Mouse (Mus musculus) hindbrain, embryonic 13.5 days (tissue): ENCODE measurements around the gene Dnaja3. TPM values are rescaled to one million over a fixed set of nuclear protein-coding genes. Genes with fewer than 3 reads are reported as not detected.

Source experiments
- ATAC-seq: fragments of 200-750 bp; cut with Nextera tagmentation; 2 replicates; pipeline ENCODE4 v1.8.0; 2017; ENCODE audit warnings: moderate TSS enrichment; ENCODE audit not compliant: low FRiP score
- H3K27ac ChIP-seq: fragments of 300-500 bp; sonication (generic); 2 replicates; pipeline ENCODE4 v1.5.1; 2015; ENCODE audit warnings: inconsistent platforms, mild to moderate bottlenecking, moderate library complexity
- H3K27me3 ChIP-seq: fragments of 300-500 bp; sonication (generic); 2 replicates; pipeline ENCODE4 v1.6.1; 2015; ENCODE audit warnings: mild to moderate bottlenecking, inconsistent platforms
- H3K36me3 ChIP-seq: fragments of 300-500 bp; sonication (generic); 2 replicates; pipeline ENCODE4 v1.6.1; 2015; ENCODE audit warnings: mild to moderate bottlenecking, inconsistent platforms
- H3K4me1 ChIP-seq: fragments of 300-500 bp; sonication (generic); replicated peaks from 2 replicates; pipeline ENCODE4 v1.6.1; 2015; ENCODE audit warnings: inconsistent platforms
- H3K4me2 ChIP-seq: fragments of 300-500 bp; sonication (generic); 2 replicates; pipeline ENCODE4 v1.6.1; 2015; ENCODE audit warnings: inconsistent platforms, mild to moderate bottlenecking, moderate library complexity
- H3K4me3 ChIP-seq: fragments of 300-500 bp; sonication (generic); 2 replicates; pipeline ENCODE4 v1.5.1; 2015; ENCODE audit warnings: mild to moderate bottlenecking, inconsistent platforms
- H3K9ac ChIP-seq: fragments of 300-500 bp; sonication (generic); 2 replicates; pipeline ENCODE4 v1.6.1; 2015; ENCODE audit warnings: mild to moderate bottlenecking, inconsistent platforms
- H3K9me3 ChIP-seq: fragments of 300-500 bp; sonication (generic); 2 replicates; pipeline ENCODE4 v1.6.1; 2016; ENCODE audit warnings: inconsistent platforms
- WGBS: fragments of 180-500 bp; shearing (Covaris S2); methylation state at CpG from one replicate; pipeline ENCODE4 v1.1.7; 2015; 5-methylcytosine and 5-hydroxymethylcytosine counted together
- polyA plus RNA-seq: library from polyadenylated mRNA; unstranded; fragments of >200 nt; fragmentation: Nextera tagmentation; extraction: Ambion mirVana; gene quantifications from 2 replicates; pipeline ENCODE4 v1.2.1, GENCODE M21; 2015

Gene Dnaja3
- polyA plus RNA-seq, 1 experiment from 2014 or later, result 54.8 TPM

GRCm38 (mm10) chr16:4611193-4611592 lies 28.6 kb upstream of the Dnaja3 start:
- ATAC-seq, result no peak
- Histone ChIP-seq H3K4me3 (no peak overlapping the region), H3K9me3 (no peaks in the 10 kb centered on the region), H3K36me3 (peaks cover 67% of the 10 kb centered on the region), H3K9ac (no peak overlapping the region), H3K27me3 (no peaks in the 10 kb centered on the region), H3K4me2 (no peak overlapping the region), H3K27ac (no peak overlapping the region), H3K4me1 (peaks cover 20% of the 10 kb centered on the region)
- WGBS, result 92% methylated on average over 5 of the region's 5 CpGs

- H3K36me3 ChIP-seq, result peaks cover 71% of the 10 kb centered on the region
- 88% methylated on average over 7 of the region's 7 CpGs for WGBS
Observed at GRCm38 (mm10) chr16:4611676-4612075, 28.1 kb upstream of the Dnaja3 start.

GRCm38 (mm10) chr16:4613736-4614135 lies 26.1 kb upstream of the Dnaja3 start:
- Histone ChIP-seq H3K36me3 (peaks cover 82% of the 10 kb centered on the region), H3K9me3 (no peaks in the 10 kb centered on the region), H3K27ac (no peak overlapping the region), H3K27me3 (no peaks in the 10 kb centered on the region), H3K4me1 (no peaks in the 10 kb centered on the region), H3K4me2 (no peak overlapping the region), H3K4me3 (no peak overlapping the region), H3K9ac (no peak overlapping the region)
- 94% methylated on average over 9 of the region's 9 CpGs for WGBS
- 0 out of 2 replicates have a peak, but pooled peaks have one; percentile 28 for ATAC-seq

More at GRCm38 (mm10) chr16:4611676-4612075, 28.1 kb upstream of the Dnaja3 start:
- Histone ChIP-seq H3K4me1 (peaks cover 16% of the 10 kb centered on the region), H3K27me3 (no peaks in the 10 kb centered on the region), H3K4me3 (no peak overlapping the region), H3K9me3 (no peaks in the 10 kb centered on the region), H3K4me2 (no peak overlapping the region), H3K27ac (no peak overlapping the region), H3K9ac (no peak overlapping the region)
- no peak for ATAC-seq

- no peaks in the 10 kb centered on the region for H3K4me1 ChIP-seq
- H3K4me2 ChIP-seq, result no peak overlapping the region
- no peak overlapping the region for H3K27ac ChIP-seq
- ATAC-seq, result no peak
- 97% methylated on average over 3 of the region's 3 CpGs for WGBS
- peaks cover 82% of the 10 kb centered on the region for H3K36me3 ChIP-seq
- no peak overlapping the region for H3K9ac ChIP-seq
- H3K27me3 ChIP-seq, result no peaks in the 10 kb centered on the region
- H3K9me3 ChIP-seq, result no peaks in the 10 kb centered on the region
- H3K4me3 ChIP-seq, result no peak overlapping the region
Observed at GRCm38 (mm10) chr16:4614639-4615038, 25.1 kb upstream of the Dnaja3 start.

- peaks cover 76% of the 10 kb centered on the region for H3K36me3 ChIP-seq
- H3K9ac ChIP-seq, result no peak overlapping the region
- H3K27me3 ChIP-seq, result no peaks in the 10 kb centered on the region
- H3K4me2 ChIP-seq, result no peak overlapping the region
- H3K4me3 ChIP-seq, result no peak overlapping the region
- H3K27ac ChIP-seq, result no peak overlapping the region
- no peak for ATAC-seq
- no peaks in the 10 kb centered on the region for H3K4me1 ChIP-seq
- no peaks in the 10 kb centered on the region for H3K9me3 ChIP-seq
- WGBS, result 96% methylated on average over 1 of the region's 1 CpGs
Observed at GRCm38 (mm10) chr16:4615297-4615696, 24.5 kb upstream of the Dnaja3 start.

- Histone ChIP-seq H3K4me3 (no peak overlapping the region), H3K4me1 (peaks cover 4% of the 10 kb centered on the region), H3K9ac (no peak overlapping the region), H3K27me3 (no peaks in the 10 kb centered on the region), H3K4me2 (no peak overlapping the region), H3K27ac (no peak overlapping the region), H3K36me3 (peaks cover 62% of the 10 kb centered on the region), H3K9me3 (no peaks in the 10 kb centered on the region)
- 93% methylated on average over 4 of the region's 4 CpGs for WGBS
- ATAC-seq, result no peak
Observed at GRCm38 (mm10) chr16:4616829-4617228, 23.0 kb upstream of the Dnaja3 start.

- WGBS, result 19% methylated on average over 9 of the region's 9 CpGs
- H3K9me3 ChIP-seq, result no peaks in the 10 kb centered on the region
- H3K27ac ChIP-seq, result peak overlapping the region; percentile 91
- ATAC-seq, result no peak
- no peaks in the 10 kb centered on the region for H3K27me3 ChIP-seq
- H3K4me1 ChIP-seq, result peaks cover 33% of the 10 kb centered on the region
- H3K4me3 ChIP-seq, result peak overlapping the region; percentile 78
- peaks cover 27% of the 10 kb centered on the region for H3K36me3 ChIP-seq
- H3K4me2 ChIP-seq, result peak overlapping the region; percentile 82
- peak overlapping the region; percentile 93 for H3K9ac ChIP-seq
Observed at GRCm38 (mm10) chr16:4624074-4624473, 15.7 kb upstream of the Dnaja3 start.

- under 1% methylated on average over 56 of the region's 56 CpGs for WGBS
- Histone ChIP-seq H3K36me3 (peaks cover 25% of the 10 kb centered on the region; the same call in 1 of the 2 replicates), H3K4me2 (peak within 1 kb of the TSS; percentile 82), H3K4me1 (peaks cover 33% of the 10 kb centered on the region), H3K9me3 (no peaks in the 10 kb centered on the region), H3K4me3 (peak within 1 kb of the TSS; percentile 78), H3K27ac (peak within 1 kb of the TSS; percentile 91), H3K27me3 (no peaks in the 10 kb centered on the region), H3K9ac (peak within 1 kb of the TSS; percentile 93)
- ATAC-seq, result peak; percentile 87
Observed at GRCm38 (mm10) chr16:4624481-4625110, 15.2 kb upstream of the Dnaja3 start, which contains the start of gene Pam16. Gene Pam16, minus strand, starts transcription at chr16:4624988.

- peaks cover 46% of the 10 kb centered on the region for H3K36me3 ChIP-seq
- H3K4me1 ChIP-seq, result peaks cover 27% of the 10 kb centered on the region
- H3K9me3 ChIP-seq, result no peaks in the 10 kb centered on the region
- no peak overlapping the region for H3K27ac ChIP-seq
- ATAC-seq, result no peak
- H3K4me3 ChIP-seq, result no peak overlapping the region
- no peak overlapping the region for H3K4me2 ChIP-seq
- H3K9ac ChIP-seq, result no peak overlapping the region
- H3K27me3 ChIP-seq, result no peaks in the 10 kb centered on the region
- 85% methylated on average over 6 of the region's 6 CpGs for WGBS
Observed at GRCm38 (mm10) chr16:4627105-4627504, 12.7 kb upstream of the Dnaja3 start.

- Histone ChIP-seq H3K4me2 (no peak overlapping the region), H3K36me3 (peaks cover 61% of the 10 kb centered on the region), H3K4me1 (peaks cover 9% of the 10 kb centered on the region), H3K27me3 (no peaks in the 10 kb centered on the region), H3K9ac (no peak overlapping the region), H3K27ac (no peak overlapping the region), H3K9me3 (no peaks in the 10 kb centered on the region), H3K4me3 (no peak overlapping the region)
- ATAC-seq, result no peak
- WGBS, result 94% methylated on average over 9 of the region's 9 CpGs
Observed at GRCm38 (mm10) chr16:4628898-4629419, 10.8 kb upstream of the Dnaja3 start.

GRCm38 (mm10) chr16:4629950-4630349 lies 9.8 kb upstream of the Dnaja3 start:
- Histone ChIP-seq H3K4me1 (peaks cover 5% of the 10 kb centered on the region; the same call in 1 of the 2 replicates), H3K4me3 (no peak overlapping the region), H3K36me3 (peaks cover 71% of the 10 kb centered on the region), H3K9me3 (no peaks in the 10 kb centered on the region), H3K27me3 (no peaks in the 10 kb centered on the region), H3K27ac (no peak overlapping the region; the same call in 1 of the 2 replicates), H3K9ac (peak overlapping the region; percentile 4; the same call in 1 of the 2 replicates), H3K4me2 (no peak overlapping the region)
- 26% methylated on average over 6 of the region's 6 CpGs for WGBS
- no peak; the same call in 1 of the 2 replicates for ATAC-seq

GRCm38 (mm10) chr16:4632050-4632449 lies 7.7 kb upstream of the Dnaja3 start:
- Histone ChIP-seq H3K36me3 (peaks cover 66% of the 10 kb centered on the region), H3K4me1 (no peaks in the 10 kb centered on the region), H3K9me3 (no peaks in the 10 kb centered on the region), H3K4me3 (no peak overlapping the region), H3K4me2 (no peak overlapping the region), H3K27me3 (no peaks in the 10 kb centered on the region), H3K27ac (no peak overlapping the region), H3K9ac (no peak overlapping the region)
- ATAC-seq, result no peak; the same call in 1 of the 2 replicates
- 55% methylated on average over 7 of the region's 7 CpGs for WGBS

- Histone ChIP-seq H3K4me3 (no peak overlapping the region), H3K27ac (no peak overlapping the region), H3K36me3 (peaks cover 59% of the 10 kb centered on the region), H3K27me3 (no peaks in the 10 kb centered on the region), H3K9me3 (no peaks in the 10 kb centered on the region), H3K4me1 (no peaks in the 10 kb centered on the region), H3K4me2 (no peak overlapping the region), H3K9ac (no peak overlapping the region)
- WGBS, result 94% methylated on average over 3 of the region's 3 CpGs
- no peak for ATAC-seq
Observed at GRCm38 (mm10) chr16:4633661-4634060, 6.1 kb upstream of the Dnaja3 start.
